Mouse (Mus musculus) left cerebral cortex, adult 2 months (tissue): ENCODE results near the gene Pld4. TPM values are rescaled to one million over a fixed set of nuclear protein-coding genes. Genes with fewer than 3 reads are reported as not detected.

ENCODE experiments used
- DNase-seq, 2 experiments: peaks; one replicate each; pipeline ENCODE4 v3.0.0; 2021 to 2022; ENCODE audit warnings: low spot score in 2 of 2, mixed read lengths in 1 of 2; ENCODE audit errors: extremely low spot score in 1 of 2
- H3K27ac ChIP-seq: fragments of 200-600 bp; 2 replicates; pipeline ENCODE4 v1.8.1; 2022
- H3K4me3 ChIP-seq: fragments of 200-600 bp; 2 replicates; pipeline ENCODE4 v1.8.1; 2022
- CTCF ChIP-seq: fragments of 200-600 bp; IDR thresholded peaks from 2 replicates; pipeline ENCODE4 v1.8.1; 2022; ENCODE audit warnings: antibody characterized with exemption, mild to moderate bottlenecking, moderate library complexity
- intact Hi-C: fragments of 180-260 bp; cut with DNase I; formaldehyde crosslinking; loops from one replicate; pipeline ENCODE4 v1.15.1; 2025
- total RNA-seq, 2 experiments: library from RNA; stranded (reverse); gene quantifications; 2 replicates each; pipeline ENCODE4 v1.2.3; 2021

Gene Pld4
- total RNA-seq, 2 experiments from 2014 or later = 7.4 to 10.1 TPM

GRCm38 (mm10) chr12:112797672-112798331 lies 37.3 kb downstream of the Pld4 start:
- intact Hi-C loops = no loop called here
- Histone ChIP-seq H3K27ac (no peak overlapping the region), H3K4me3 (no peak overlapping the region)
- DNase-seq = peak; percentile 69
- no peak for TF ChIP-seq CTCF

DNA sequence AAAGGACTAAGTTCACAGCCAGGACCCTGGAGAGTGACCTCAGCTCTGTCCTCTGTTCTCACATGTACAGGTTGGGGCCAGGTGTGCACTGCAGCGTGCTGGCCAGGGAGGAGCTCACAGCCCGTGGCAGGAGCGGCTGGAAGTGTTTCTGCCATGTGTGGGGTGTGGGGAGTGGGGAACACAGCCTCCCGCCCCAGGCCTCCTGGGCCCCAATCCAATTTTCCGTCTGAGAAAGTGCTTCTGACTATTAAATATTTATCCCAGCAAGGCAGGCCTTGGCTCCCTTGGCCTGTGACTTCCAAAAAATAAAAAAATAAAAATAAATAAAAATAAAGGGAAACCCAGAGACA lies 37.9 kb downstream of the Pld4 start:
- intact Hi-C loops = no loop called here
- no peak for TF ChIP-seq CTCF

DNA sequence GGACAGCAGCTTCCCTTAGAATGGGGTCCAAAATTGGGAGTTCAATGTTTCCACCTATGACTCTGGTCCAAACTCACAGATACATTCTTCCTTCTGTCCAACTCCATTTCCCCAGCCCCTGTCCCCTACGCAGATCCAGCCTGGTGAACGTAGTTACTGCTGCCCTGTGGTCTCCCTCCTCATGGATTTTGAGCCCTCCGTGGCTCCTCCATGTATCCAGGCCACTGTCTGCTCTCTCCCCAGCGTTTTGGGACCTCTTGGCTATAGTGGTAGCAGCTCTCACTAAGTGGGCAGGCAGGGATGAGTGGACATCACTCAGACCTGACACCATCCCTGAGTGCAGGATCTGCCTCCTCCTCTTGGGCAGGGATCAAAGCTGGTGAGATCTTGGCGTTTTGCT lies 38.3 kb downstream of the Pld4 start:
- Histone ChIP-seq H3K4me3 (no peak overlapping the region), H3K27ac (no peak overlapping the region)
- DNase-seq = no peak
- intact Hi-C loops = no loop called here
- no peak for TF ChIP-seq CTCF

More for the DNA sequence above, 37.9 kb downstream of the Pld4 start:
- no peak overlapping the region for H3K27ac ChIP-seq
- no peak for DNase-seq
- no peak overlapping the region for H3K4me3 ChIP-seq

DNA sequence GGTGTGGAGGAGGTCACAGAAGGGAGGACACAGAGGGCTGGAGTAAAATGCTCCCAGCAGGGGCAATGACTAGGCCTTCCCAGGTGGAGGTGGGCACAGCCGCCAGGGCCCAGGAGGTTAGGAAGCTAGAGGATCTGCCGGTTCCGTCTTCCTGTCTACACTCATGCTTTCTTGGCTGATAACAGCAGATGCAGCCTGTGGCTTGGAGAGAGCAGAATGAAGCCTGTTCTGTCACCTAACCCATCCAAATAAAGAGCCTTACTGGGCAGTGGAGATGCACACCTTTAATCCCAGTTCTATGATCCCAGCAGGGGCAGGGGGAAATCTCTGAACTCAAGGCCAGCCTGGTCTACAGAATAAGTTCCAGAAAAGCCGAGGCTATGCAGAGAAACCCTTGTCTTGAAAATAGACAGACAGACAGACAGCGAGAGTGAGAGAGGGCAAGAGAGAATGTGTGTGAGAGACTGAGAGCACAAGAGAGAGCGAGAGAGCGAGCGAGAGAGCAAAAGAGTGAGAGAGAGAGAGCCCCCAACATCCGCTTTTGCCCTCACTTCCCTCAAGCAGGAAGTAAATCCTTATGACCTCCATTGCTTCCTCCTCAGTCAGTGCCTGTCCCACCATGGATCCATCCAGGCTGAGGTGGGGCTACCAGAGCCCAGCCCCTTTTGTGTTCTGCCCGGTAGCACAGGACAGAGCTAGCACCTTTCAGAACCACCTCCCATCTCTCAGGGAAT lies 38.9 kb downstream of the Pld4 start:
- intact Hi-C loops = no loop called here
- TF ChIP-seq CTCF = no peak
- H3K4me3 ChIP-seq = no peak overlapping the region
- no peak overlapping the region for H3K27ac ChIP-seq
- no peak for DNase-seq

GRCm38 (mm10) chr12:112800476-112800875 lies 40.0 kb downstream of the Pld4 start:
- DNase-seq = peak; percentile 65 to 69
- intact Hi-C loops = loop anchor here (2.0 kb wide), 1 partner anchor 44 kb away; no protein-coding TSS in a partner anchor
- TF ChIP-seq CTCF = peak; percentile 92
- no peak overlapping the region for H3K27ac ChIP-seq
- H3K4me3 ChIP-seq = no peak overlapping the region

DNA sequence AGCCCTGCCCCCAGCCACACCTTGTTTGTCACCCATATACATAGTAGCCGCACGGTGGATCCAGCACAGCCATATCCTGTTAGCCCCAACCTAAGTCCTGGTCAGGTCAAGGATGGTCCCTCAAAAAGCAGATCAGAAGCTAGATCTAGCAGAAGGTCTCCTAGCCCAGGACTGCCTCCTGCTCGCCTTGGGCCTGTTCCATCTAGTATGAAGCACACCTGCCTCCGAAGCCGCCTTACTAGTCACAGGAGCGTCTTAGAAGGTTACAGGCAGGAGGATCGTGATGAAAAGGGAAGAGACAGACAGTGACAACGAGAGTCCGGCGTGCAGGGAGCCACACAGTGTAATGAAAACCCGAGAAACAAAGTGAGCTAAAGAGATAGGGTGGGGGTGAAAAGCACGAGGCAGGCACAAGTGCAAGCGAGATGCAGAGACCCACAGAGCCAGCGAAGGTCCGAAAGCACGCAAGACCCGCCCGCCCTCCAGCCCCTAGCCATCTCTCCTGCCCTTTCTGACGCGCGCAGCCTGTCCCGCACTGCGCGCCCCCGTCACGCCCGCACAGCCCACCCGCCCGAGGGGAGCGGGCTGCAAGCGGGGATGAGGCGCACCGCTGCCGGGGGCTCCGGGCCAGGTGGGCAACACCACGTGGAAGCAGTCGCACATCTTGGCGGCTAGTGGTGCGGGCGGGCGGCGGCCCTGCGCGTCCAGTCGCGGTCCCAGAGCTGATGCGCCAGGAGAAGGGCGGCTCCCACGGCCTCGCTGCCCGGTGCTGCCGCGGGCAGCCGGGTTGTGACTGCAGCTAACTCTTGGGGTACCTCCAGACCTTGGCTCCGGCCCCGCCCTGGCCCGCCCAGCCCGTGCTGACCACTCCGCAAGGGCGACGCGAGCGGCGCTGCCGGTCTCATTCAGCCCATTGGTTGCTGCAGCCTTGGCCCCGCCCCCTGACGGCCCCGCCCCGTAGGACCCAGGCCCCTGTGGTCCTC lies 41.7 kb downstream of the Pld4 start, which contains the start of gene Ahnak2:
TSS of gene Ahnak2 (minus strand) at position 794 of the 983 bp plus-strand sequence.
- peak within 1 kb of the TSS; percentile 68 for H3K4me3 ChIP-seq
- no peak for DNase-seq
- intact Hi-C loops = loop anchor here (2.0 kb wide), 1 partner anchor 43 kb away; no protein-coding TSS in a partner anchor
- no peak for TF ChIP-seq CTCF
- H3K27ac ChIP-seq = no peak within 1 kb of the TSS

DNA sequence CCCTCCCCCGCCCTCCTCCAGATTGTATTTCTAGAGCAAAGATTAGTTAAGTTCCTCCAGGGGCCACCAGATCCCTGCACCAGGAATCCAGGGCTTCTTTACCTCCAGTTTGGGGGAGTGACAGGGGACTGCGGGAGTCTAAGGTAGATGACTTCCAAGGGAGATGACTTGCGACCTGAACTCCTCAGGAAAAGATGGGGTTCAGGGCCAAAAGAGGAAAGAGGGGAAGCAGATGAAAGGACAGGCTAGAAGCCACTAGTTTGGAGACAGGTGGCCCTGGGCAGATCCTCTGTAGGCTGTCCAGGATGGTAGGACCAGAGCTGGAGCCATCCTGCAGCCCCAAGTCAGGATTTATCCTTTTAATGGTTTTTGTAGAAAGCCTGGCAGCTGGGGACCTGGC lies 42.5 kb downstream of the Pld4 start:
- Histone ChIP-seq H3K27ac (no peak overlapping the region), H3K4me3 (no peak overlapping the region)
- no peak for DNase-seq
- intact Hi-C loops = no loop called here
- no peak for TF ChIP-seq CTCF

DNA sequence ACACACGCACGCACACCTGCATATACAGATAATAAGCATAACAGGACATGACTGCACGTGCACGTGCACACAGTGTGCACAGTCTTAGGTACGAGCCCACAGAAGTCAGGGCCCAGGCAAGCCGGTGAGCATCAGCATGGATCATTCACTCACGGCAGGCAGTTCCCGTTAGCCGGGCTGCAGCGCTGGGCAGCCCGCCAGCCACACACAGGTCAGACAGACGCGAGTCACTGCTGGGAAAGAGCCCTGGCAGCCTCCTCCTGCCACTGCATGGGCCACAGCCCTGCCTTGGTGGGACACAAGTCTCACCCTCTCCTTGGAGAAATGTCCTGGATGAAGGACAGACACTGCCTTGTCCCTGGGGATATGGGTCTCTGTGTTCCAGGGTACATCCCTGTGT lies 43.6 kb downstream of the Pld4 start:
- Histone ChIP-seq H3K4me3 (no peak overlapping the region), H3K27ac (no peak overlapping the region)
- TF ChIP-seq CTCF = no peak
- no peak for DNase-seq
- intact Hi-C loops = no loop called here

- Histone ChIP-seq H3K27ac (no peak overlapping the region), H3K4me3 (no peak overlapping the region)
- no peak for TF ChIP-seq CTCF
- intact Hi-C loops = loop anchor here (5.0 kb wide), 1 partner anchor 59 kb away; no protein-coding TSS in a partner anchor
- DNase-seq = no peak
Measured at GRCm38 (mm10) chr12:112806044-112806443, 45.6 kb downstream of the Pld4 start.

DNA sequence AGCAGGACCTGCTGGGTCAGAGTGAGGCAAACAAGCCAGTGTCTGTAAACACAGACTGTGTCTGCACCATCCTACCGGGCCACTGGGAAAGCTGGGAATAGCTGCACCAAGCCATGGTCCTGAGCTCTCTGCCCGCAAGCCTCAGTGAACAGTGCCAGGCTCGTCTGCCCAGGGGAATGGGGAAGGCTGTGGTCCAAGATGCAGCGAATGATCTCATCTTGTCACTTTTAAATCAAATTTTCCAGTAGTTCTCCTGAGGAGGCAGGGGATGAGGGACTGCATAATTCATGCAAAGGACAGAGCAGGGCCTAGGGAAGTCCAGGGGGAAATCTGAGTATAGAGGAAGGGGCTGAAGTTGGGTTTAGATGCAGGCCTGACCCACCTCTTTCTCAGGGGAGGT lies 47.3 kb downstream of the Pld4 start:
- intact Hi-C loops = loop anchor here (2.0 to 5.0 kb wide), 2 partner anchors 21 to 60 kb away; partner anchors contain the start of gene Cdca4
- H3K4me3 ChIP-seq = no peak overlapping the region
- H3K27ac ChIP-seq = peak overlapping the region; percentile 94
- no peak for TF ChIP-seq CTCF
- DNase-seq = no peak

DNA sequence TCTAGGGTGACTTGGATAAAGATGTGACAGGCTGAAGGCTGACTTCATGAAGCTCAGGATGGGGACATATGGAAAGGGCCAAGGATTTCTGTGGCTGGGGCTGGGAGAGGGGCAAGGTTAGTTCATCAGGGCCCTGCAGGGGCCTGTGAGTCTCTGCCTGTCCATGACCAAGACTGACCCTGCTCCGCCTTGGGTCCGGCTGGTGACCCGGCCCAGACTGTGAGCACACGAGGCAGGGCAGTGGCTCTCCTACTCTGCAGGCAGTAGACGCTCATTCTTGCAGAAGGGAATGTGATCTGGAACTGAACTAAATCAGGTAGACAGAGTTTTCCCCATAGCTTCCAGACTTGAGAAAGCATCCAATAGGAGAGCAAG lies 47.7 kb downstream of the Pld4 start:
- intact Hi-C loops = loop anchor here (2.0 to 5.0 kb wide), 2 partner anchors 21 to 61 kb away; partner anchors contain the start of gene Cdca4
- DNase-seq = no peak
- peak overlapping the region; percentile 94 for H3K27ac ChIP-seq
- TF ChIP-seq CTCF = no peak
- H3K4me3 ChIP-seq = peak overlapping the region; percentile 86
